Mouse (Mus musculus) CH12.LX (cell line): ENCODE measurements at regions not wholly inside any gene's neighbourhood (a gene's known extent, or its start where the extent isn't known, plus 50 kb on each side); places are given as distances from the start of the nearest gene placed in this dataset.

ENCODE experiments used
- CHD1 ChIP-seq: IDR thresholded peaks from 2 replicates; pipeline ENCODE4 v1.6.1; 2012; ENCODE audit warnings: low read depth, low read length, improper control_type of control experiment, inconsistent platforms
- CTCF ChIP-seq, 2 experiments: IDR thresholded peaks in 1 of 2; conservative IDR thresholded peaks in 1 of 2; 2 replicates each; pipeline ENCODE4 v1.5.1; 2011 to 2012; ENCODE audit warnings: low read depth in 2 of 2, low read length in 2 of 2, improper control_type of control experiment in 1 of 2, inconsistent platforms in 1 of 2, mild to moderate bottlenecking in 1 of 2, moderate library complexity in 1 of 2
- MAZ ChIP-seq: IDR thresholded peaks from 2 replicates; pipeline ENCODE4 v1.6.1; 2012; ENCODE audit warnings: low read depth, mild to moderate bottlenecking, inconsistent platforms, low read length, improper control_type of control experiment, moderate library complexity
- POLR2A ChIP-seq: IDR thresholded peaks from 2 replicates; pipeline ENCODE4 v1.6.1; 2011; ENCODE audit warnings: low read depth, mild to moderate bottlenecking, improper control_type of control experiment, low read length
- POLR2AphosphoS2 ChIP-seq: IDR thresholded peaks from 2 replicates; pipeline ENCODE4 v1.6.1; 2011; ENCODE audit warnings: low read depth, low read length, improper control_type of control experiment
- SIN3A ChIP-seq: IDR thresholded peaks from 2 replicates; pipeline ENCODE4 v1.6.1; 2012; ENCODE audit warnings: low read length, improper control_type of control experiment, inconsistent platforms
- TBP ChIP-seq: conservative IDR thresholded peaks from 2 replicates; pipeline ENCODE4 v1.6.1; 2011; ENCODE audit warnings: low read depth, low read length, improper control_type of control experiment

DNA sequence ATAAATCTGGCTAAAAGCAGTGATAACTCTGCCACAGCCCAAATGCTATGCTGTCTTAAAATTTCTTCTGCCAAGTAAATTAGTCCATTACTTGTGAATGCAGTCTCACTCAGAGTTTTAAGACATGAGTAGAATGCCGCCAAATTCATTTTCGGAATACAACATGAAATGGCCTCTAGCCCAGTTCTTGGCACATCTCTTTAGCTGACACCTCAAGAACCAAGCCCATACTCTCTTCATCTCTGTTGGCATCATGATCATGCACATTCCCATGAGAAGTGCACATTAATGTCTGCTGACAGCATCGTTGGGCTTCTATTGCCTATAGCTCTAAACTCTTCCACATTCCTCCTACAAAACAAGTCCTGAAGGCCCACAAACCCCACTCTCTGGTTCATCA lies 336.2 kb downstream of the Mycn start:
- TF ChIP-seq CTCF (conservative IDR thresholded peaks at IDR 0.05 in 1 of 2, IDR thresholded peaks at IDR 0.05 in 1 of 2; ENCODE audit: low read depth in 2 of 2, low read length in 2 of 2) (no peak), SIN3A (no peak), POLR2A (no peak), POLR2AphosphoS2 (no peak), MAZ (no peak), TBP (no peak), CHD1 (no peak)
